Mouse (Mus musculus): ENCODE results near the gene Robo2.

Gene Robo2

GRCm38 (mm10) chr16:74321666-74322371 lies 89.8 kb downstream of the Robo2 start:
- in situ Hi-C loops (cut with MboI, MseI) = no loop called here

- in situ Hi-C loops (cut with MboI, MseI) = no loop called here
These were observed 95.5 kb downstream of the Robo2 start for GRCm38 (mm10) chr16:74316150-74316549.

GRCm38 (mm10) chr16:74313222-74313621 lies 98.4 kb downstream of the Robo2 start:
- in situ Hi-C loops (cut with MboI, MseI) = no loop called here

GRCm38 (mm10) chr16:74307543-74307887 lies 104.1 kb downstream of the Robo2 start:
- in situ Hi-C loops (cut with MboI, MseI) = no loop called here

- in situ Hi-C loops (cut with MboI, MseI) = no loop called here
These were observed 104.6 kb downstream of the Robo2 start for GRCm38 (mm10) chr16:74306876-74307542.

- in situ Hi-C loops (cut with MboI, MseI) = no loop called here
These were observed 123.7 kb downstream of the Robo2 start for GRCm38 (mm10) chr16:74287878-74288277.

GRCm38 (mm10) chr16:74282549-74282948 lies 129.1 kb downstream of the Robo2 start:
- in situ Hi-C loops (cut with MboI, MseI) = no loop called here

- in situ Hi-C loops (cut with MboI, MseI) = no loop called here
These were observed 134.6 kb downstream of the Robo2 start for GRCm38 (mm10) chr16:74276855-74277573.

GRCm38 (mm10) chr16:74274596-74274995 lies 137.0 kb downstream of the Robo2 start:
- in situ Hi-C loops (cut with MboI, MseI) = no loop called here

- in situ Hi-C loops (cut with MboI, MseI) = no loop called here
These were observed 138.6 kb downstream of the Robo2 start for GRCm38 (mm10) chr16:74272993-74273392.

- in situ Hi-C loops (cut with MboI, MseI) = no loop called here
These were observed 153.4 kb downstream of the Robo2 start for GRCm38 (mm10) chr16:74258241-74258640.

GRCm38 (mm10) chr16:74244452-74244851 lies 167.2 kb downstream of the Robo2 start:
- in situ Hi-C loops (cut with MboI, MseI) = no loop called here

- in situ Hi-C loops (cut with MboI, MseI) = no loop called here
These were observed 170.1 kb downstream of the Robo2 start for GRCm38 (mm10) chr16:74241534-74241933.

- in situ Hi-C loops (cut with MboI, MseI) = no loop called here
These were observed 174.2 kb downstream of the Robo2 start for GRCm38 (mm10) chr16:74237411-74237930.

GRCm38 (mm10) chr16:74234393-74235059 lies 177.1 kb downstream of the Robo2 start:
- in situ Hi-C loops (cut with MboI, MseI) = no loop called here

- in situ Hi-C loops (cut with MboI, MseI) = no loop called here
These were observed 178.0 kb downstream of the Robo2 start for GRCm38 (mm10) chr16:74233596-74233995.

GRCm38 (mm10) chr16:74227285-74227684 lies 184.3 kb downstream of the Robo2 start:
- in situ Hi-C loops (cut with MboI, MseI) = no loop called here

GRCm38 (mm10) chr16:74225423-74226272 lies 186.0 kb downstream of the Robo2 start:
- in situ Hi-C loops (cut with MboI, MseI) = no loop called here

- in situ Hi-C loops (cut with MboI, MseI) = no loop called here
These were observed 189.1 kb downstream of the Robo2 start for GRCm38 (mm10) chr16:74222501-74222900.

- in situ Hi-C loops (cut with MboI, MseI) = no loop called here
These were observed 194.7 kb downstream of the Robo2 start for GRCm38 (mm10) chr16:74216879-74217415.

- in situ Hi-C loops (cut with MboI, MseI) = no loop called here
These were observed 195.8 kb downstream of the Robo2 start for GRCm38 (mm10) chr16:74215791-74216190.

Data from T-helper 1 cell (primary cell).